12 mouse cellular contexts compared by ENCODE assay signal in the genomic region with DNA sequence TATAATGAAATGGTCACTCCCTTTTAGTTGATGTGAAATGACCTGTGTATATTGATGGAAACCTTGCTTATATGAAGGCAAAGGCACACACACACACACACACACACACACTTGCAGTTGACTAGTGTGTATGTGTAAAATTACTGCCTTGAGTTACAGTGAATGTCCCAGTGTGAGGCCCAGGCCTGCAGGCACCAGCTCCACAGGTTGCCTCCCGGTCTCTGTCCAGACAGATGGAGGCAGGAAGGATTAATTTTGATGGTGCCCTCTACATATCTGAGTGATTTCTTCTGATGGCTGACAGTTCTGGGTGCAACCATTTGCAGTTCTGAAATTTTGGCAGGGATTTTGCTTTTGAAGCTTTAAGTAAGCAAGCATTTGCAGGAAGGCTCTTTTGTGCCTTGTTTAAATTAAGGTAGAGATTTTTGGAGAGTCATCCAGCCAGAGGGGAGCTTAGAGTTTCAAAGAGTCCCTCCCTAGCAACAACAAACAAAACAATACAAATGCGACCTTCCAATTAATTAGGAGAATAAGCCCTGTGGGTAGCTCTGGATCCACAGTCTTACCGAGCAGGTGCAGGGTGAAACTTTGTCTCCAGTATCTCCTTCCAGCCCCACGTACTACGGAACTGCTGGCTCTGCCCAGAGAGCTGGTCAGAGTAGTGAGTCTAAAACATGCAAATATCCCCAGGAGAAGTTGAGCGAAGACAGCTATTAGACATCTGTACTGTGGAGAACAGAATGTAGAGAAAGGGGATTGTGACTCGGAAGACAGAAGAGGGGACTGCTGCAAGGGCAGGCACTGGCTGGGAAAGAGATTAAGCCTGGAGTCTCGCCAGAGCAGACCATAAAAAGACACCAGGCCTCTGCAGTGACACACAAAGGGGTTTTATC.
DNase-seq lines count a peak whose midpoint lies in the region; ATAC-seq and TF ChIP-seq lines count a peak whose summit lies in the region.
"Had no signal": no experiment of that assay in that cellular context is flagged by ENCODE, and none has a peak within 500 bp of the region (broad histone marks: within the 10 kb centered on the region; RNA-seq: fewer than 3 reads in every experiment).

No protein-coding gene starts in this region.

- peaks cover 15% of the 10 kb centered on the region for H3K9me3 ChIP-seq in heart, embryonic 13.5 days
- 0 out of 2 replicates have a peak, but pooled peaks cover 4% of the 10 kb centered on the region for H3K9me3 ChIP-seq in embryonic facial prominence, embryonic 13.5 days
- H3K9me3 ChIP-seq in forebrain, postnatal 0 days (ENCODE audit: low read length) = no peaks in the 10 kb centered on the region
- H3K9me3 ChIP-seq in midbrain, embryonic 11.5 days (ENCODE audit: control insufficient read depth, low read length) = no peaks in the 10 kb centered on the region; the same call in 1 of the 2 replicates

- no peak overlapping the region for H3K4me3 ChIP-seq in heart, embryonic 13.5 days
- H3K4me3 ChIP-seq in embryonic facial prominence, embryonic 13.5 days = no peak overlapping the region
- H3K4me3 ChIP-seq in forebrain, postnatal 0 days (ENCODE audit: low read depth, low read length) = no peak overlapping the region
- no peak overlapping the region for H3K4me3 ChIP-seq in midbrain, embryonic 11.5 days (ENCODE audit: low read depth, low read length)

- H3K36me3 ChIP-seq in heart, embryonic 13.5 days = no peaks in the 10 kb centered on the region
- no peaks in the 10 kb centered on the region for H3K36me3 ChIP-seq in embryonic facial prominence, embryonic 13.5 days
- no peaks in the 10 kb centered on the region for H3K36me3 ChIP-seq in forebrain, postnatal 0 days (ENCODE audit: insufficient read depth)
- no peaks in the 10 kb centered on the region for H3K36me3 ChIP-seq in midbrain, embryonic 11.5 days (ENCODE audit: control insufficient read depth, insufficient read depth, low read length)

- TF ChIP-seq CTCF in forebrain, postnatal 0 days (IDR thresholded peaks at IDR 0.05; ENCODE audit: low read depth) = no peak

- intact Hi-C loops in heart, postnatal 25 days (cut with DNase I) = no loop called here
- intact Hi-C loops in left cerebral cortex, postnatal 14 days (cut with DNase I) = no loop called here

- H3K9ac ChIP-seq in heart, embryonic 13.5 days = peak overlapping the region; percentile 17; the same call in 1 of the 2 replicates
- no peak overlapping the region for H3K9ac ChIP-seq in embryonic facial prominence, embryonic 13.5 days
- no peak overlapping the region for H3K9ac ChIP-seq in forebrain, postnatal 0 days
- H3K9ac ChIP-seq in midbrain, embryonic 11.5 days (ENCODE audit: low read length) = no peak overlapping the region
- H3K9ac ChIP-seq: liver, postnatal 0 days had no signal

- no peaks in the 10 kb centered on the region for H3K27me3 ChIP-seq in heart, embryonic 13.5 days (replicated peaks)
- H3K27me3 ChIP-seq in embryonic facial prominence, embryonic 13.5 days = no peaks in the 10 kb centered on the region
- H3K27me3 ChIP-seq in forebrain, postnatal 0 days (ENCODE audit: insufficient read depth, low read length) = no peaks in the 10 kb centered on the region
- H3K27me3 ChIP-seq in midbrain, embryonic 11.5 days (ENCODE audit: control insufficient read depth, insufficient read depth, low read length) = no peaks in the 10 kb centered on the region

- 38% methylated on average over 8 of the region's 8 CpGs for WGBS in heart, embryonic 13.5 days
- 20% methylated on average over 8 of the region's 8 CpGs for WGBS in embryonic facial prominence, embryonic 13.5 days
- 11% methylated on average over 8 of the region's 8 CpGs for WGBS in forebrain, postnatal 0 days
- 13% methylated on average over 8 of the region's 8 CpGs for WGBS in midbrain, embryonic 11.5 days

- DNase-seq in heart, postnatal 25 days (ENCODE audit: low spot score) = no peak
- DNase-seq in forebrain, postnatal 0 days = no peak
- peak; percentile 82 for DNase-seq in midbrain, embryonic 11.5 days (ENCODE audit: low spot score, missing footprints)
- no peak for DNase-seq in lung, postnatal 36 days
- no peak for DNase-seq in left cerebral cortex, postnatal 14 days (ENCODE audit: low spot score in 2 of 2)
- DNase-seq: cerebellum, adult 8-10 months; layer of hippocampus, postnatal 36 days; liver, postnatal 0 days had no signal

- no peak for ATAC-seq in heart, embryonic 13.5 days (ENCODE audit: extremely low read depth, insufficient number of reproducible peaks, low FRiP score, low TSS enrichment)
- ATAC-seq in embryonic facial prominence, embryonic 13.5 days (ENCODE audit: insufficient number of reproducible peaks, insufficient read depth, low FRiP score, low TSS enrichment, low read depth) = no peak
- ATAC-seq in forebrain, postnatal 0 days = peak; percentile 8; the same call in 1 of the 2 replicates
- 0 out of 2 replicates have a peak, but pooled peaks have one; percentile 30 for ATAC-seq in midbrain, embryonic 11.5 days (ENCODE audit: low FRiP score)
- ATAC-seq in cerebellum, adult (ENCODE audit: insufficient number of reproducible peaks, low FRiP score, low TSS enrichment) = no peak
- ATAC-seq: activated CD4-positive, CD25-positive, alpha-beta regulatory T cell, adult 4 months; liver, postnatal 0 days had no signal

- H3K4me2 ChIP-seq in heart, embryonic 13.5 days = peak overlapping the region; percentile 18
- H3K4me2 ChIP-seq in embryonic facial prominence, embryonic 13.5 days = no peak overlapping the region
- no peak overlapping the region for H3K4me2 ChIP-seq in forebrain, postnatal 0 days (ENCODE audit: low read depth)
- H3K4me2 ChIP-seq in midbrain, embryonic 11.5 days = no peak overlapping the region

- peaks cover 14% of the 10 kb centered on the region for H3K4me1 ChIP-seq in heart, embryonic 13.5 days
- H3K4me1 ChIP-seq in embryonic facial prominence, embryonic 13.5 days = peaks cover 18% of the 10 kb centered on the region
- no peaks in the 10 kb centered on the region for H3K4me1 ChIP-seq in forebrain, postnatal 0 days (ENCODE audit: insufficient read depth)
- peaks cover 8% of the 10 kb centered on the region for H3K4me1 ChIP-seq in midbrain, embryonic 11.5 days (ENCODE audit: control insufficient read depth, insufficient read depth, low read length)

- H3K27ac ChIP-seq in heart, embryonic 13.5 days (replicated peaks) = peak overlapping the region; percentile 33; the same call in 1 of the 2 replicates
- peak overlapping the region; percentile 45 for H3K27ac ChIP-seq in embryonic facial prominence, embryonic 13.5 days
- no peak overlapping the region for H3K27ac ChIP-seq in forebrain, postnatal 0 days (ENCODE audit: low read depth, low read length)
- H3K27ac ChIP-seq in midbrain, embryonic 11.5 days (ENCODE audit: low read depth, low read length) = peak overlapping the region; percentile 21; the same call in 1 of the 2 replicates

Comparison
In these comparisons a context has a peak if more than half of its experiments do, and no peak if none do; other contexts are left out.
1. ATAC-seq: peak in forebrain, postnatal 0 days (single experiment) and midbrain, embryonic 11.5 days (single experiment); none in heart, embryonic 13.5 days (single experiment), embryonic facial prominence, embryonic 13.5 days (single experiment) and cerebellum, adult (single experiment).